Mouse (Mus musculus) forebrain, embryonic 10.5 days (tissue): Measurements from ENCODE around the gene Mief1. TPM values are rescaled to one million over a fixed set of nuclear protein-coding genes. Genes with fewer than 3 reads are reported as not detected.

ENCODE experiments used
- DNase-seq: peaks from one replicate; pipeline ENCODE4 v3.0.0-alpha.2; 2017; ENCODE audit warnings: low spot score; ENCODE audit errors: extremely low spot score
- H3K27ac ChIP-seq: fragments of 300-500 bp; sonication (generic); 2 replicates; pipeline ENCODE4 v1.5.1; 2016; ENCODE audit warnings: mild to moderate bottlenecking
- H3K27me3 ChIP-seq: fragments of 300-500 bp; sonication (generic); 2 replicates; pipeline ENCODE4 v1.6.1; 2016; ENCODE audit warnings: mild to moderate bottlenecking; ENCODE audit not compliant: poor library complexity, severe bottlenecking
- H3K36me3 ChIP-seq: fragments of 300-500 bp; sonication (generic); replicated peaks from 2 replicates; pipeline ENCODE4 v1.6.1; 2016; ENCODE audit warnings: mild to moderate bottlenecking, moderate library complexity
- H3K4me1 ChIP-seq: fragments of 300-500 bp; sonication (generic); 2 replicates; pipeline ENCODE4 v1.6.1; 2016
- H3K4me3 ChIP-seq: fragments of 300-500 bp; sonication (generic); 2 replicates; pipeline ENCODE4 v1.5.1; 2016; ENCODE audit warnings: mild to moderate bottlenecking, moderate library complexity
- H3K9me3 ChIP-seq: fragments of 300-500 bp; sonication (generic); 2 replicates; pipeline ENCODE4 v1.6.1; 2016; ENCODE audit warnings: mild to moderate bottlenecking, moderate library complexity
- WGBS: fragments of 180-500 bp; shearing (Covaris S2); methylation state at CpG from one replicate; pipeline ENCODE4 v1.1.7; 2016; 5-methylcytosine and 5-hydroxymethylcytosine counted together
- polyA plus RNA-seq: library from polyadenylated mRNA; unstranded; fragments of >200 nt; fragmentation: Nextera tagmentation; extraction: Ambion mirVana; gene quantifications from 2 replicates; pipeline ENCODE4 v1.2.1, GENCODE M21; 2016

Gene Mief1
- polyA plus RNA-seq, 1 experiment from 2014 or later: 48.2 TPM

DNA sequence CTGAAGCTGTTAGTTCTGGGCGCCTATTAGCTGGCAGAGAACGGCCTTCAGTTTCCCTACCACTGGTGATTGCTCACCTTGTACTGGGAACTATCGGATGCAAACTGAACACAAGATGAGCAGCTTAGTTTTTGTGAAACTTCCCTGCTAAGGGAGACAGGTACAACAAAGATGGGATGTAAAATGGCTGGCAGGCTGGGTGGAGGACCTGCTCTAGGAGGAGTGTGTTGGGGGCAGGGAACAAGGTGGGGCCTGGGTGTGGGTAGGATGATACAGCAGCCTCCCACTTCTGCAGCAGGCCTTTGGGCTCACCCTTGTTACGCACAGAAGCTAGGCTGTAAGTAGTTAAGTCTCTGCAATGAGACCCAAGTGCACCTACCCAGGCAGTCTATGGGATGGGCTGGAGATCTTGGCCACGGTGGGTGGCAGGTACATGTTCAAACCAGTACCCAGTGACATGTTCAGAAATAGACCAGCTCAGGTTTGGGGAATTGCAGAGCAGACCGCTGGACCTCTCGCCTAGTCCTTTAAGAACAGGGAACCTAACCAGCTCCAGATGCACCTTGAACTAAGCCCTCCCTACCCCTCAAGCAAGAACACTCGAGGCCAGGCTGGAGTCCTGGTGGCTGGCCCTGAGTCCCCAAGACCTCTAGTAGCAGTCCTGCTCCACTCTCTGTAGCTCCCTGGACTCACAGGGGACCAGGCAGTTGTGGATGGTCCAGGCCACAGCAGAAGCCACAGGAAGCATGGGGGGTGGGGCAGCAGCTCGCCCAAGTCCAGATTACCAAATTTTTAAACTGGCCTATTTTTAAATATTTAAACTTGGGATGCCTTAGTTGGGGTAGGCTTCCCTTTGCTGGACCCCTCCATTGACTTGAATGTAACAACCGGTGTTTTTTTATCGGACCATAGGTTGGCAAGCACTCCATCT lies 24.7 kb downstream of the Mief1 start:
- Histone ChIP-seq H3K27ac (peak overlapping the region; percentile 31), H3K9me3 (no peaks in the 10 kb centered on the region), H3K4me1 (peaks cover 67% of the 10 kb centered on the region), H3K27me3 (no peaks in the 10 kb centered on the region), H3K36me3 (peaks cover 63% of the 10 kb centered on the region), H3K4me3 (peak overlapping the region; percentile 100)
- DNase-seq: peak; percentile 27
- 65% methylated on average over 11 of the region's 11 CpGs for WGBS

- WGBS: 79% methylated on average over 8 of the region's 8 CpGs
- Histone ChIP-seq H3K36me3 (peaks cover 63% of the 10 kb centered on the region), H3K27me3 (no peaks in the 10 kb centered on the region), H3K4me1 (peaks cover 64% of the 10 kb centered on the region), H3K4me3 (no peak overlapping the region), H3K27ac (no peak overlapping the region), H3K9me3 (no peaks in the 10 kb centered on the region)
- DNase-seq: no peak
Measured at GRCm38 (mm10) chr15:80259406-80260045, 25.7 kb downstream of the Mief1 start.

DNA sequence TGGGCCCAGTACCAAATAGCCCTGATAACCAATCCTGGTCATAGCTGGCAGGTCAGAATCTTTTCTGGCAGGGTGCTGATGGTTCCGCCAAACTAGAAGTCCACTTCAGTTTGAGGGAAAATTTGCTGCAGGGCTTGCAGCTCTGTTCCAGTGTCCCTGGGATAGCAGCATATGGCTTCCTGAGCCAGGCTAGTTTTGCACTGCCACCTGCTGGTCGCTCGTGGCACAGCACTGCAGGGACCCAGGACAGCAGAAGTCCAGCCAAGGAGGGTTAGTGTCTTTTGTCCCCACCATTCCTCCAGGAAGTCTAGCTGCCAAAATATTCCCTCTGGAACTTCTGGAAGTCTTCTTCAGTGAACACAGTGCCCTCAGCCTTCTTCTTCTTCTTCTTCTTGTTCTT lies 26.9 kb downstream of the Mief1 start:
- Histone ChIP-seq H3K36me3 (peaks cover 63% of the 10 kb centered on the region), H3K27ac (no peak overlapping the region), H3K9me3 (no peaks in the 10 kb centered on the region), H3K27me3 (no peaks in the 10 kb centered on the region), H3K4me3 (no peak overlapping the region), H3K4me1 (peaks cover 63% of the 10 kb centered on the region)
- DNase-seq: peak; percentile 85
- 23% methylated on average over 3 of the region's 3 CpGs for WGBS

- no peaks in the 10 kb centered on the region for H3K27me3 ChIP-seq
- DNase-seq: no peak
- peaks cover 60% of the 10 kb centered on the region for H3K36me3 ChIP-seq
- WGBS: 87% methylated on average over 7 of the region's 7 CpGs
- H3K9me3 ChIP-seq: no peaks in the 10 kb centered on the region
- peaks cover 63% of the 10 kb centered on the region for H3K4me1 ChIP-seq
- H3K27ac ChIP-seq: no peak overlapping the region
- H3K4me3 ChIP-seq: no peak overlapping the region
Measured at GRCm38 (mm10) chr15:80261100-80261499, 27.3 kb downstream of the Mief1 start.

DNA sequence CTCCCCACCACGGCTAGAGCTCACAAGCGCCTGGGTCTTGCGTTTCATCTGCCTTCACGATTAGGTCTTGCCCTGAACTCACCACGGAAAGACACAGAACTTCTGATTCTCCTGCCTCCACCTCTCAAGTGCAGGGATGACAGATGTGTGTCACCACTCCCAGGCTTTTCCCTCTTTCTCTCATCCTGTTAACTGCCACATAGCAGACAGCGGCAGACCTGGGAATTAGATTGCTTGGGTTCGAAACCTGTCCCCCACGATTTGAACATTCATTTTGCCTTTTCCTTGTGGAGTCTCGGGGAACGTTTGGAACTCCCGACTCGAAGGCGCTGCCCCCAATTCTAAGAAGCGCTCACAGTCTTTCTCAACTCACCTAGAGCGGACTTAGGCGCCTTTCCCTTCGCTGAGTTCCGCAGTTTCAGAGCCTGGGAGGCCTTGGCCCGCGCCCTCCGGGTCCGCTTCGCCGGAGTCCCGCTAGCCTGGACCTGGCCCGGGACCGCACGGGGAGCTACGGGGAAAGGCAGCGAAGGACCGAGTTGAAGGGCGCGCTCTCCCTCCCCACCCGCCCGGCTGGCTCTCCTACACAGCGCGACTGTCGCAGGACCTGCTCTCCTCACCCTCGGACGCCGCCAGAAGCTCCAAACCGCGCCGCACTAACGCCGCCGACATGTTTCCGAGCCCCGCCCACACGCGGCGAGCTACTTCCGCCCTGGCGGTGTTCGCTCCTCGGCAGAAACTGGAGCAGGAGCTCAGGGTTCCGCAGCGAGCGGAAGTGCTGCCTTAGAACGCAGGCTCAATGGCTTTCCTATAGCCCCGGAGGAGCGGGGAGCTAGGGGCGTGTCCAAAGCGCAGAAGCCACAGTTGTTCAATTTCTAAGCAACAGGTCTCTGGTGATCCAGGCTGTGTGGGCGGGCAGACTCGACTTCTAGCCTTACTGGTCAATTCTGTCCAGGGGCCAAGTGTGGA lies 30.1 kb downstream of the Mief1 start, which contains the start of gene Rps19bp1:
TSS of gene Rps19bp1 (minus strand) at position 706 of the 966 bp plus-strand sequence.
- 2% methylated on average over 64 of the region's 66 CpGs for WGBS
- H3K27ac ChIP-seq: peak within 1 kb of the TSS; percentile 88
- peaks cover 32% of the 10 kb centered on the region for H3K36me3 ChIP-seq
- peak; percentile 91 for DNase-seq
- H3K27me3 ChIP-seq: no peaks in the 10 kb centered on the region
- peaks cover 36% of the 10 kb centered on the region for H3K4me1 ChIP-seq
- H3K9me3 ChIP-seq: no peaks in the 10 kb centered on the region
- peak within 1 kb of the TSS; percentile 85 for H3K4me3 ChIP-seq

GRCm38 (mm10) chr15:80266281-80266680 lies 32.5 kb downstream of the Mief1 start:
- peaks cover 17% of the 10 kb centered on the region for H3K9me3 ChIP-seq
- H3K27ac ChIP-seq: no peak overlapping the region
- DNase-seq: peak; percentile 72
- H3K4me1 ChIP-seq: peaks cover 22% of the 10 kb centered on the region
- H3K4me3 ChIP-seq: no peak overlapping the region
- no peaks in the 10 kb centered on the region for H3K27me3 ChIP-seq
- peaks cover 8% of the 10 kb centered on the region for H3K36me3 ChIP-seq
- 0% methylated on average over 2 of the region's 2 CpGs for WGBS

- Histone ChIP-seq H3K27me3 (no peaks in the 10 kb centered on the region), H3K36me3 (no peaks in the 10 kb centered on the region), H3K9me3 (peaks cover 17% of the 10 kb centered on the region), H3K4me1 (peaks cover 7% of the 10 kb centered on the region), H3K27ac (no peak overlapping the region), H3K4me3 (no peak overlapping the region)
- 70% methylated on average over 3 of the region's 3 CpGs for WGBS
- DNase-seq: no peak
Measured at GRCm38 (mm10) chr15:80271858-80272396, 38.1 kb downstream of the Mief1 start.

DNA sequence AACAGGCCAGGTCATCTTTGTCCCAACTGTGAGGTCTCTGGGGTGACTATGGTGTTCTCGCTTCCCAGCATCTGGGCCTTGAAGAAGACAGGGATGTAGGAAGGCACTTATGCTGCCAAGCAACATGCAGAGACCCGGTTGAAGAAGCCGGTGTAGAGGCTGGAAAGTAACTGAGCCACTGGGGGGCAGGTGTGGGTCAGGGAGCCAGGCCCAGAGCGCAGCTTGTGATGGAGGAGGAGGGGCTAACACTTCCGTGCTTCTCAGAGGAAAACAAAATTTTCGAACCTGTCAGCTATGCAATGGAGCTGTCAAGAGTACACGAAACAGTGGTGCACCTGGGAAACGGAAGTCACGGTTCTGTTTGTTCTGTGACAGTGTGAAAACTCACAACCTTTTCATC lies 43.3 kb downstream of the Mief1 start:
- Histone ChIP-seq H3K27ac (no peak overlapping the region), H3K27me3 (peaks cover 24% of the 10 kb centered on the region), H3K9me3 (no peaks in the 10 kb centered on the region), H3K4me1 (peaks cover 10% of the 10 kb centered on the region), H3K4me3 (no peak overlapping the region), H3K36me3 (no peaks in the 10 kb centered on the region)
- DNase-seq: no peak
- WGBS: 55% methylated on average over 9 of the region's 9 CpGs

- Histone ChIP-seq H3K27me3 (peaks cover 28% of the 10 kb centered on the region), H3K36me3 (no peaks in the 10 kb centered on the region), H3K4me1 (peaks cover 7% of the 10 kb centered on the region), H3K9me3 (no peaks in the 10 kb centered on the region), H3K4me3 (no peak overlapping the region), H3K27ac (no peak overlapping the region)
- WGBS: 2% methylated on average over 6 of the region's 6 CpGs
- peak; percentile 77 for DNase-seq
Measured at GRCm38 (mm10) chr15:80277625-80278024, 43.8 kb downstream of the Mief1 start.

GRCm38 (mm10) chr15:80278121-80278759 lies 44.4 kb downstream of the Mief1 start:
- 67% methylated on average over 5 of the region's 5 CpGs for WGBS
- peaks cover 7% of the 10 kb centered on the region for H3K4me1 ChIP-seq
- no peaks in the 10 kb centered on the region for H3K9me3 ChIP-seq
- H3K27me3 ChIP-seq: peaks cover 34% of the 10 kb centered on the region
- H3K36me3 ChIP-seq: no peaks in the 10 kb centered on the region
- H3K27ac ChIP-seq: no peak overlapping the region
- no peak for DNase-seq
- no peak overlapping the region for H3K4me3 ChIP-seq

- Histone ChIP-seq H3K4me3 (no peak overlapping the region), H3K36me3 (no peaks in the 10 kb centered on the region), H3K27me3 (peaks cover 42% of the 10 kb centered on the region), H3K4me1 (peaks cover 7% of the 10 kb centered on the region), H3K27ac (no peak overlapping the region), H3K9me3 (no peaks in the 10 kb centered on the region)
- 72% methylated on average over 2 of the region's 2 CpGs for WGBS
- no peak for DNase-seq
Measured at GRCm38 (mm10) chr15:80279053-80279452, 45.2 kb downstream of the Mief1 start.

GRCm38 (mm10) chr15:80280646-80281045 lies 46.8 kb downstream of the Mief1 start:
- H3K9me3 ChIP-seq: no peaks in the 10 kb centered on the region
- peaks cover 7% of the 10 kb centered on the region for H3K4me1 ChIP-seq
- peak; percentile 60 for DNase-seq
- peaks cover 58% of the 10 kb centered on the region for H3K27me3 ChIP-seq
- H3K4me3 ChIP-seq: no peak overlapping the region
- WGBS: 27% methylated on average over 6 of the region's 6 CpGs
- no peaks in the 10 kb centered on the region for H3K36me3 ChIP-seq
- H3K27ac ChIP-seq: no peak overlapping the region
